Mouse (Mus musculus): Measurements from ENCODE around the gene Olfr1367. TPM values are rescaled to one million over a fixed set of nuclear protein-coding genes. Genes with fewer than 3 reads are reported as not detected.
"Not testable (repeated sequence)": the region's sequence is repeated elsewhere in the genome, so short reads cannot be mapped to it uniquely, and the experiment has no call there.

The Olfr1367 gene
- polyA plus RNA-seq, 1 experiment from 2014 or later: not detected

DNA sequence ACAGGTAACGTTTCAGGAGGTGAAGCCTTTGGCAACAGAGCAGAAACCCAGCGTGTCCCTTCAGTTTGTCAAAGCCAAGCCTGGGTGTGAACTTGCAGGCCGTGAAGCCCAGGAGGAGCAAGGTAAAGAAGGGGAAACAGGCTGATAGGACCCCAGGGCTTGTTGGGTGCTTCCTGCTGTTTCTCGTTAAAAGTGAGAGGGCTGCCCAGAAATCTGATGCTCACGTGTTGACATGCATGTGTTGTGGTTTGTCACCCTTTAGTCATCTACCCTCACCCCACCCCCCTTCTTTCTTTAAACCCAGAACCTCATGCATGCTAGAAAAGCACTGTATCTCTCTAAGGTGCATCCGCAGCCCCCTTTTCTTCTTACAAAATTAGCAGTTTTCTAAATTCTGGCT lies 19.9 kb downstream of the Olfr1367 start:
- peaks cover 18% of the 10 kb centered on the region; the same call in 1 of the 2 replicates for H3K36me3 ChIP-seq (ENCODE audit: control insufficient read depth, insufficient read depth, low read length)

GRCm38 (mm10) chr13:21372700-21373099 lies 26.0 kb downstream of the Olfr1367 start:
- WGBS: 86% methylated on average over 2 of the region's 2 CpGs
- H3K4me1 ChIP-seq (replicated peaks; ENCODE audit: control insufficient read depth, insufficient read depth, low read length): no peaks in the 10 kb centered on the region
- no peaks in the 10 kb centered on the region for H3K9me3 ChIP-seq (ENCODE audit: control insufficient read depth, low read length)
- no peak overlapping the region for H3K4me3 ChIP-seq (ENCODE audit: low read depth, low read length)
- ATAC-seq (replicated peaks; ENCODE audit: low FRiP score) (no peak), DNase-seq (ENCODE audit: low spot score) (no peak)
- H3K27me3 ChIP-seq (replicated peaks; ENCODE audit: control insufficient read depth, insufficient read depth, low read length): no peaks in the 10 kb centered on the region
- H3K27ac ChIP-seq (ENCODE audit: low read depth, low read length): no peak overlapping the region
- peaks cover 15% of the 10 kb centered on the region; the same call in 1 of the 2 replicates for H3K36me3 ChIP-seq (ENCODE audit: control insufficient read depth, insufficient read depth, low read length)
- H3K9ac ChIP-seq (ENCODE audit: low read depth, low read length): no peak overlapping the region
- no peak overlapping the region for H3K4me2 ChIP-seq

More for the DNA sequence above, 19.9 kb downstream of the Olfr1367 start:
- no peak overlapping the region for H3K9ac ChIP-seq (ENCODE audit: low read depth, low read length)
- H3K27ac ChIP-seq (ENCODE audit: low read depth, low read length): no peak overlapping the region
- H3K4me1 ChIP-seq (replicated peaks; ENCODE audit: control insufficient read depth, insufficient read depth, low read length): peaks cover 11% of the 10 kb centered on the region
- no peaks in the 10 kb centered on the region for H3K9me3 ChIP-seq (ENCODE audit: control insufficient read depth, low read length)
- no peak overlapping the region for H3K4me3 ChIP-seq (ENCODE audit: low read depth, low read length)
- 68% methylated on average over 6 of the region's 6 CpGs for WGBS
- no peak for DNase-seq (ENCODE audit: low spot score)
- H3K27me3 ChIP-seq (replicated peaks; ENCODE audit: control insufficient read depth, insufficient read depth, low read length): no peaks in the 10 kb centered on the region
- ATAC-seq (replicated peaks; ENCODE audit: low FRiP score): no peak
- no peak overlapping the region for H3K4me2 ChIP-seq

GRCm38 (mm10) chr13:21377773-21378172 lies 31.1 kb downstream of the Olfr1367 start:
- 76% methylated on average over 2 of the region's 2 CpGs for WGBS
- no peak overlapping the region for H3K4me2 ChIP-seq

DNA sequence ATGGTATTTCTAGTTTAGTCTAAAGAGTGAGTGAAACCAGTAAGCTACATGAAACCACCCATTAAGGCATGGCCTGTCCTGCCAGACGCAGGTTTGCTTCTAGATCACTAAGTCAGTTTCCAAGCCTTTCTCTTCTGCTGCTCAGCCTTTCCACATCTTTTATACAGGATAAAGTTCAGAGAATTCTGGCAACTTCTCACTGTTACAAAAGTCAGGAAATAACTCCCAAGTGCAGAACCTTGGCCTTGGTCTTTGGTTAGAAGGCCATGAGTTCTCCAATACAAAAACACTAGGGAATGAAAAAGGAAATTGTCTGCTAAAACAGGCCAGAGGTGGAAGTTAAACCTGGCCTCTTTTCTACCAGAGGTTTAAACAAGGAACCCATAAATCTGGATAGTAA lies 48.5 kb downstream of the Olfr1367 start:
- ATAC-seq (replicated peaks; ENCODE audit: low FRiP score) (no peak), DNase-seq (ENCODE audit: low spot score) (no peak)
- WGBS: 94% methylated on average over 1 of the region's 1 CpGs

More at GRCm38 (mm10) chr13:21377773-21378172, 31.1 kb downstream of the Olfr1367 start:
- Histone ChIP-seq H3K27me3 (replicated peaks; ENCODE audit: control insufficient read depth, insufficient read depth, low read length) (no peaks in the 10 kb centered on the region), H3K27ac (ENCODE audit: low read depth, low read length) (no peak overlapping the region), H3K36me3 (ENCODE audit: control insufficient read depth, insufficient read depth, low read length) (no peaks in the 10 kb centered on the region), H3K9ac (ENCODE audit: low read depth, low read length) (no peak overlapping the region), H3K4me1 (replicated peaks; ENCODE audit: control insufficient read depth, insufficient read depth, low read length) (no peaks in the 10 kb centered on the region), H3K4me3 (ENCODE audit: low read depth, low read length) (no peak overlapping the region), H3K9me3 (ENCODE audit: control insufficient read depth, low read length) (no peaks in the 10 kb centered on the region)
- no peak for DNase-seq (ENCODE audit: low spot score)
- no peak for ATAC-seq (replicated peaks; ENCODE audit: low FRiP score)

GRCm38 (mm10) chr13:21395623-21396022 lies 48.9 kb downstream of the Olfr1367 start:
- Histone ChIP-seq H3K27ac (ENCODE audit: low read depth, low read length) (no peak overlapping the region), H3K9me3 (ENCODE audit: control insufficient read depth, low read length) (no peaks in the 10 kb centered on the region), H3K27me3 (replicated peaks; ENCODE audit: control insufficient read depth, insufficient read depth, low read length) (no peaks in the 10 kb centered on the region), H3K4me3 (ENCODE audit: low read depth, low read length) (no peak overlapping the region), H3K4me2 (no peak overlapping the region), H3K9ac (ENCODE audit: low read depth, low read length) (no peak overlapping the region), H3K4me1 (replicated peaks; ENCODE audit: control insufficient read depth, insufficient read depth, low read length) (no peaks in the 10 kb centered on the region), H3K36me3 (ENCODE audit: control insufficient read depth, insufficient read depth, low read length) (peaks cover 35% of the 10 kb centered on the region)
- no peak for ATAC-seq (replicated peaks; ENCODE audit: low FRiP score)
- WGBS: 90% methylated on average over 6 of the region's 6 CpGs
- no peak for DNase-seq (ENCODE audit: low spot score)

More for the DNA sequence above, 48.5 kb downstream of the Olfr1367 start:
- H3K9me3 ChIP-seq (ENCODE audit: control insufficient read depth, low read length): no peaks in the 10 kb centered on the region
- no peaks in the 10 kb centered on the region for H3K4me1 ChIP-seq (replicated peaks; ENCODE audit: control insufficient read depth, insufficient read depth, low read length)
- no peaks in the 10 kb centered on the region for H3K27me3 ChIP-seq (replicated peaks; ENCODE audit: control insufficient read depth, insufficient read depth, low read length)
- H3K36me3 ChIP-seq (ENCODE audit: control insufficient read depth, insufficient read depth, low read length): peaks cover 38% of the 10 kb centered on the region
- H3K27ac ChIP-seq (ENCODE audit: low read depth, low read length): no peak overlapping the region
- no peak overlapping the region for H3K9ac ChIP-seq (ENCODE audit: low read depth, low read length)
- no peak overlapping the region for H3K4me3 ChIP-seq (ENCODE audit: low read depth, low read length)
- H3K4me2 ChIP-seq: no peak overlapping the region

GRCm38 (mm10) chr13:21396048-21396447 lies 49.3 kb downstream of the Olfr1367 start:
- H3K36me3 ChIP-seq (ENCODE audit: control insufficient read depth, insufficient read depth, low read length): peaks cover 31% of the 10 kb centered on the region
- WGBS: 91% methylated on average over 18 of the region's 18 CpGs
- H3K27me3 ChIP-seq (replicated peaks; ENCODE audit: control insufficient read depth, insufficient read depth, low read length); H3K4me3 ChIP-seq (ENCODE audit: low read depth, low read length); H3K9me3 ChIP-seq (ENCODE audit: control insufficient read depth, low read length); H3K27ac ChIP-seq (ENCODE audit: low read depth, low read length); H3K4me2 ChIP-seq; H3K4me1 ChIP-seq (replicated peaks; ENCODE audit: control insufficient read depth, insufficient read depth, low read length); H3K9ac ChIP-seq (ENCODE audit: low read depth, low read length); DNase-seq (ENCODE audit: low spot score); ATAC-seq (replicated peaks; ENCODE audit: low FRiP score): not testable (repeated sequence)

DNA sequence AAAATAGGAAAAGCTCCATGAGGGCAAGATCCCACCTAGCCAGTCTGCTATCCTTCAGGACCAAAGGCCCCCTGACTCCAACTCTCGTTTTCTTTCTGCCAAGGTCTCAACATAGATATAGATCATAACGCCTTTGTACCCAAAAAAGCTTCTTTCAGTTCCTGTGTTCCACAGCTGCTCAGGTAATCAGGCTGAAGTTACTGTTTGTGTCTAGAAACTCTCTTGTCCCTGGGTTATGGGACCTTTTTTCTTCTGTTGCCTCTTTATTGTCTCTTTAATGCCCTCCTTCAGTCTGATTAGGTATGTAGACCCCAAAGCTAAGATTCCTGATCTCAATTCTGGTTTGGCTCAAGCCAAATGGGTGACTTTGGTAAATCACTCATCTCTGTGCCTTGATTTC lies 50.8 kb downstream of the Olfr1367 start:
- DNase-seq (ENCODE audit: low spot score) (no peak), ATAC-seq (replicated peaks; ENCODE audit: low FRiP score) (no peak)
- Histone ChIP-seq H3K27ac (ENCODE audit: low read depth, low read length) (no peak overlapping the region), H3K4me1 (replicated peaks; ENCODE audit: control insufficient read depth, insufficient read depth, low read length) (no peaks in the 10 kb centered on the region; the same call in 1 of the 2 replicates), H3K9me3 (ENCODE audit: control insufficient read depth, low read length) (no peaks in the 10 kb centered on the region), H3K9ac (ENCODE audit: low read depth, low read length) (no peak overlapping the region), H3K27me3 (replicated peaks; ENCODE audit: control insufficient read depth, insufficient read depth, low read length) (no peaks in the 10 kb centered on the region), H3K36me3 (ENCODE audit: control insufficient read depth, insufficient read depth, low read length) (peaks cover 20% of the 10 kb centered on the region), H3K4me2 (no peak overlapping the region), H3K4me3 (ENCODE audit: low read depth, low read length) (no peak overlapping the region)
- 79% methylated on average over 2 of the region's 2 CpGs for WGBS

Small RNA genes within 50 kb of the gene (microRNA-seq; reads per million reads assigned to microRNA genes)
- not detected for gene Mir6942 (ENCODE audit: borderline number of aligned reads)

Other genes with a start within 250 kb of the Olfr1367 start
- gene Olfr1369-ps1, start 235.4 kb upstream of the Olfr1367 start, polyA plus RNA-seq (2014; fragmentation: Nextera tagmentation; extraction: Ambion mirVana): 0.14 and 0.22 TPM in 2 replicates
- gene Olfr263, start 217.3 kb upstream of the Olfr1367 start, polyA plus RNA-seq (2014; fragmentation: Nextera tagmentation; extraction: Ambion mirVana): not detected in 2 replicates
- gene Olfr1368, start 201.0 kb upstream of the Olfr1367 start, polyA plus RNA-seq (2014; fragmentation: Nextera tagmentation; extraction: Ambion mirVana): not detected in 2 replicates
- gene Trim27, start 167.5 kb upstream of the Olfr1367 start, polyA plus RNA-seq (2014; fragmentation: Nextera tagmentation; extraction: Ambion mirVana): 165 and 175 TPM in 2 replicates
- not detected in 2 replicates for gene Gpx5, start 54.2 kb upstream of the Olfr1367 start, polyA plus RNA-seq (2014; fragmentation: Nextera tagmentation; extraction: Ambion mirVana)
- gene Gpx6, start 34.8 kb upstream of the Olfr1367 start, polyA plus RNA-seq (2014; fragmentation: Nextera tagmentation; extraction: Ambion mirVana): not detected in 2 replicates
- gene Zscan12, start 15.9 kb downstream of the Olfr1367 start, polyA plus RNA-seq (2014; fragmentation: Nextera tagmentation; extraction: Ambion mirVana): 10.2 and 12.0 TPM in 2 replicates
- 49.7 and 53.4 TPM in 2 replicates for gene Zkscan3, start 55.8 kb downstream of the Olfr1367 start, polyA plus RNA-seq (2014; fragmentation: Nextera tagmentation; extraction: Ambion mirVana)
- gene Pgbd1, start 94.1 kb downstream of the Olfr1367 start, polyA plus RNA-seq (2014; fragmentation: Nextera tagmentation; extraction: Ambion mirVana): 2.4 and 2.8 TPM in 2 replicates
- gene Zscan26, start 106.8 kb downstream of the Olfr1367 start, polyA plus RNA-seq (2014; fragmentation: Nextera tagmentation; extraction: Ambion mirVana): 13.5 and 16.6 TPM in 2 replicates
- 1.1 and 1.5 TPM in 2 replicates for gene Nkapl, start 121.6 kb downstream of the Olfr1367 start, polyA plus RNA-seq (2014; fragmentation: Nextera tagmentation; extraction: Ambion mirVana)
- gene Zkscan4, start 132.0 kb downstream of the Olfr1367 start, polyA plus RNA-seq (2014; fragmentation: Nextera tagmentation; extraction: Ambion mirVana): 0.90 and 1.1 TPM in 2 replicates
- not detected in 2 replicates for gene Gm10065, start 132.5 kb downstream of the Olfr1367 start, polyA plus RNA-seq (2014; fragmentation: Nextera tagmentation; extraction: Ambion mirVana)
- 0.22 and 0.42 TPM in 2 replicates for gene AK157302, start 148.3 kb downstream of the Olfr1367 start, polyA plus RNA-seq (2014; fragmentation: Nextera tagmentation; extraction: Ambion mirVana)
- 7.2 and 7.8 TPM in 2 replicates for gene Gm11273, start 154.5 kb downstream of the Olfr1367 start, polyA plus RNA-seq (2014; fragmentation: Nextera tagmentation; extraction: Ambion mirVana)
- gene Zkscan8, start 184.2 kb downstream of the Olfr1367 start, polyA plus RNA-seq (2014; fragmentation: Nextera tagmentation; extraction: Ambion mirVana): 5.1 and 5.7 TPM in 2 replicates
- gene Olfr1366, start 195.9 kb downstream of the Olfr1367 start, polyA plus RNA-seq (2014; fragmentation: Nextera tagmentation; extraction: Ambion mirVana): 0.05 and 0.08 TPM in 2 replicates
- gene Olfr1535, start 213.0 kb downstream of the Olfr1367 start, polyA plus RNA-seq (2014; fragmentation: Nextera tagmentation; extraction: Ambion mirVana): not detected in 2 replicates
- gene Olfr1364, start 234.8 kb downstream of the Olfr1367 start, polyA plus RNA-seq (2014; fragmentation: Nextera tagmentation; extraction: Ambion mirVana): not detected in 2 replicates

All from liver, embryonic 11.5 days (tissue).